Mouse (Mus musculus): ENCODE results near the gene Syn1. TPM values are rescaled to one million over a fixed set of nuclear protein-coding genes. Genes with fewer than 3 reads are reported as not detected.
A peak's percentile ranks its signal among the peaks of the same experiment; 100 is the strongest.

Gene Syn1
- 100 to 1,000 TPM; 444 to 469 TPM for total RNA-seq (2021)

GRCm38 (mm10) chrX:20920844-20921364 is at the start of gene Syn1:
Gene Syn1 (minus strand): TSS chrX:20921004.
- peak; percentile 80 to 87 for DNase-seq

GRCm38 (mm10) chrX:20961477-20962378 is 40.9 kb upstream of the Syn1 start, which contains the start of gene Uxt:
Gene Uxt (minus strand): TSS chrX:20962017.
- DNase-seq, result peak; percentile 85 to 90

DNA sequence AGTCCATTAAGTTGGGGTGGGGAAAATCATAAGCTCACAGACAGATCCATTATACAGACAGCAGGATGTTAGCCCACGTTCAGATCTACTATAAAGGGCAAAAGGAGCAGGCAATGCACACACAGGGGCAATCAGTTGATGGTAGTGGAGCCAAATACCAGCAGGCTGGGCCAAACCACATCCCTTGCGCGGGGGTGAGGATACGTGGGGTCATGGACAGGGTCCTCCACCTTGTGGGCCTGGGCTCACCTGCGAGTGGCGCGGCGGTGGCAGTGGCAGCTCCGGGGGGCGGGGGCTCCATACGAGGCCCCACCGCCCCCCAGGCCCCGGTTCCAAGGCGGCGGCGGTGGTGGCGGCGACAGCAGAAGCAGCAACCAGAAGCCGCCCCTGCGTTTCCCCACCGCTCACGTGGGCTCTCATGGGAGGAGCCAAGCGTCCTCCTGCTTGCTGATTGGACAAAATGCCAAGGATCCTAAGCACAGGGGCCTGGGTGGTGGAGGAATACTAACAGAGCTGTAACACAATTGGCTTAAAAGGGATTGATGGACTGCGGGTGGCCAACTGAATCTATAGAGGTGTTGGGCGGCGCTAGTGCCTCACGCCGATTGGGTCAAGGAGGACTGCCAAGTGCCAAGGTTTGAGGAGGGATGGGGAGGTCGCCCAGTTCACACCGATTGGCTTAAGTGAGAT is 29.5 kb upstream of the Syn1 start, which contains the start of gene Elk1:
Gene Elk1, minus strand, starts transcription at position 418 of the 690 bp plus-strand sequence.
- peak; percentile 78 to 79 for DNase-seq

DNA sequence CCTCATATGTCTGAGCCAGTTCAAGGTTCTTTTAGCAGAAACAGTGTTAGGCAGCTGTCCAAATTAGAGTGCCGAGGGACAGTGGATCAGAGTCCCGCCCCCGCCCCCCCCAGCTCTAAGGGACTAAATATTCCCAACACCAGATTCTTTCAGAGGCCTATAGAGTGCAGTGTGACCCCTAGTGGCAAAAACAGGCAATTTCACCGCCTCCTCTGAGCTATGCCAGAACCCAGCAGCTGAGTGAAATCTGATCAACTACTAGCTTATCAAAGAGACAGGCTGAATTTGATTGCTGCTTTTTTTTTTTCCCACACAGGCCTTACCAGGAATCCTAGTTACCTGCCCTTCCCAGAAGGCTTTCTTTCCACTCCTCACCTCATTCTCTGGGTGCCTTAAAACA is 25.3 kb upstream of the Syn1 start:
- DNase-seq, result peak; percentile 49 to 59

GRCm38 (mm10) chrX:20931963-20932362 is 11.2 kb upstream of the Syn1 start:
- DNase-seq, result no peak

- DNase-seq, result no peak
These were observed 10.6 kb upstream of the Syn1 start, which contains the start of gene Cfp for GRCm38 (mm10) chrX:20931364-20931763. Gene Cfp (minus strand): TSS chrX:20931555.

DNA sequence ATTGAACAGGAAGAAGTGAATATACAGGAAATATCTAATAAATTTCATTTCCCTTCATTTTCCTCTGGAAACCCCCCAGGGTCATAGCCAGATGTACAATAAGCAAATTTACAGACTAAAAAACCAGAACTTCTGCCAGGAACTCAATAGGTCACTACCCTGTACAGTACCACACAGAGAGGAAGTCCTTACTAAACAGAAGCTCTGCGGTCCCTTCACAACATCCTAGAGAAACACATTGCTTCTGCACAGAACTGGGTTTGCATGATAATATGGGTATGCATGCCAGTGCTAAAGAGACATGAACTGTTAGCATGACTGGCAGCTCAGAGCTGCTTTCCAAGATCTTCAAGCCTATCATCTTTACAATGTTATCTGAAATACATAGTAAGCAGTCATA is 9.1 kb upstream of the Syn1 start:
- DNase-seq, result no peak

DNA sequence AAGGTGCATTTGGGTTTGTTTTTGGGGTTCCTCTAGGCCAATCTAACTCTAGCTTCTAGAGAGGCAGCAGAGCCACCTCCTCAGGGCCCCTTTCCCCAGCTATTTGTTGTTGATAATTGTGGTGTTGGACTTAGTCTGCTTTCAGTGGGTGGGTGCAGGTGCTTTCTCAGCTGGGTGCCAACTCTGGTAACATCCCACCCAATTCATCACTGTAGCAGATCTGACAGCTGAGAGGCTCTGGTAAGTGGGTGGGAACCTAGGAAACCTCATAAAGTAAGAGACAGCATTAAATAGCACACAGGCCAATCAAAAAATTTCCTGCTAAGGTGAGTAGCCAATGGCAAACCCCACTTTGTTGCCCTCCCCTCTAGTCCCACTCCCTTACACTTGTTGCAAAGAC is 4.2 kb upstream of the Syn1 start:
- no peak for DNase-seq

GRCm38 (mm10) chrX:20923506-20923905 is 2.7 kb upstream of the Syn1 start:
- no peak for DNase-seq

- no peak for DNase-seq
These were observed 562 bp upstream of the Syn1 start for GRCm38 (mm10) chrX:20921366-20921765.

DNA sequence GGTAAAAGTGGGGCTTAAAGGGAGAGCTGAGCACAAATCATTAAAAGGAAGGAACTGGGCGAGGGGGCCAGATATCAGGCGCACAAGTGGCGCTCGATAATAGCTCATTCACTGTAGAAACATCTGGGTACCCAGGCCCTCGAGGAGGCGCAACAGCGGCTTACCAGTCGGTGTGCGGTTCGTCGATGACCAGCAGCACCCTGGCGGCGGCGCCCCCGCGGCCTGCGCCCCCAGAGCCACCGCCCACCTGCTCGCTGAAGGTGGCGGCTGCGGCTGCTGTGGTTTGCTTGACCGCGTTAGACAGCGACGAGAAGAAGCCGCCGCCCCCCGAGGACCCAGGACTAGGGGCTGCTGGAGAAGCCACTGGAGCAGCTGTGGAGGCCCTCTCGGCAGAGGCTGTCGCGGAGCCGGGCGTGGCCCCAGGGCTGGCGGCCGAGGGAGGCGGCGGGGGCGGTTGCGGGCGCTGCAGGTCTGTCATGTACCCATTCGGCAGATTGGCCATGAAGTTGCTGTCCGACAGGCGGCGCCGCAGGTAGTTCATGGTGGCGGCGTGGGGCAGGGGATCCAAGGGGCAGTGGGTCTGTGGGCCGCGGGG is 458 bp downstream of the Syn1 start:
- DNase-seq, result no peak

DNA sequence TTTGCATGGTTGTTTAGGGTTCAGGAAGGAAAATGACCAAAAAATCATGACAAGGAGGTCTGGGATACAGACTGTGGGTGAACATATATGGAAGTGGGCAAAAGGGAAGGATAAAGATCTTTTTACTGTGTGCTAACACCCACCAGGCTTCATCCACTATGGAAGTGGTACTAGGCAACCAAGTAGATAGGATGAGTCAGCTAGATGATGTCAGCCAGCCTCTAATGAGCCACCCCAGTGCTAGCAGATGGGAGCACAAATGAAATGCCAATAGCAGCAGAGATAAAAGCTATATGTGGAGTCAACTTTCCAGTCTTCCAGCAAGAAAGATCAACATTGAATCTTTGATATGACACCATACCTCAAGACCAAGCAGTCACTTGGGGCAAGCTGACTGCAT is 5.7 kb downstream of the Syn1 start:
- DNase-seq, result no peak

DNA sequence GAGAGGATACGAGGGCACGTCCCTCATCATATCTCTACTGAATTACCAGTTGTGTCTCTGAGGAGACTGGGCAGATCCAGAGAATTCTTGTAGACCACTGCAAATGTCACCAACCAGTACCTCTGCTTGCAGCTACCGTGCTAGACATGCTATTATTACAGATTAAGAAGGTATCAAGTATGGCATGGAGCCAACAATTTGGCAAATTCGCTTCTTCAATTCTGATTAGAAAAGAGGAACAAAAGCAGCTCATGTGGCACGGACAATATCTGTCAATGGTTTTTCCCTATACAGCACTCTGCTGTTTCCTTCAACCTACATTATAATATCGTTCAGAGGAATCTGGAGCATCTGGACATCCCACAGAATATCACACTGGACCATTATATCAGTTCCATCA is 7.1 kb downstream of the Syn1 start:
- no peak for DNase-seq

DNA sequence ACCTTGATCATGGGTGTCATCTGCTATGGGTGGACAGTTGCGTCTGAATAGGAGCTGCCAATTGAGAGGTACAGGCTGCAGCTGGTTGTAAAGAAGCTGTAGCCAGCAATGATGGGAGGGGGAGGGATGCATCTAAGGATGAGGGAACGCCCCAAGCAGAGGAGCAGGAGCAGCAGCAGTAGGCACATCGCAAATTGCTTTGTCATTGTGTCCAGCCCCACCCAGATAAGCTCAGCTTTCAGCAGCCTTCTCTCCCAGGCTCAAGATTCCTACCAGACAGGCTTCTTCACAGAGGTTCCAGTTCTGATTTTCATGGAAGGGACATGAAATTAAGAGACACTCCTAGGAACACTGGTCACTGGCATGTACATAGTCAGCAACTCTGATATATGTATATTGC is 10.7 kb downstream of the Syn1 start:
- no peak for DNase-seq

- DNase-seq, result no peak
These were observed 45.6 kb downstream of the Syn1 start for GRCm38 (mm10) chrX:20875241-20875640.

DNA sequence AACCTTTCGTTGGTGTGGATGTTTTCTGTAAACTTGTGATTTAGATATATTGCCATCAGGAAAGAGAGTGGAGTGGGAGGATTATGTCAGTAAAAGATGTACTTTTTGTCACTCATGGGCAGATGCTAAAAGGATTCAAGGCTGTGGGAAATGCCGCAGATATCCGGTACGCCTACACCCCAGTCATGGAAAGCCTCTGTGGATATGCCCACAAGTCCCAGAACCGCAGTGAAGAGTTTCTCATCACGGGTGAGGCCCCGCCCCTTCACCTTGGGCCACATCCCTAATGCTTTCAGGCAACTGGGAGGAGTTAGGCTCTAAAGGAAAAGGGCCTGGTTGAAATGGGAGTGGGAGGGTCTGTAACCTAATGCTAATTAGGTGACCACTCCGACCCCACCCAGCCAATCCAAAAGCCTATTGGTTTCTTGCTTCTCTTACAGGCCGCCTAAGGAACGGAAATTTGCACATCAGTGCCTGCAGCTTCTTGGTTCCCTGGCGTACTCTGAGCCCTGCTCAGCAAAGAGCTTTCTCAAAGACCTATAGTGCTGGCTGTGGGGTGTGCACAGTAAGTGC is 47.8 kb downstream of the Syn1 start:
- no peak for DNase-seq

GRCm38 (mm10) chrX:20869962-20870513 is 50.8 kb downstream of the Syn1 start, which contains the start of gene Timp1:
Gene Timp1 (plus strand): TSS chrX:20870166.
- DNase-seq, result no peak

DNA sequence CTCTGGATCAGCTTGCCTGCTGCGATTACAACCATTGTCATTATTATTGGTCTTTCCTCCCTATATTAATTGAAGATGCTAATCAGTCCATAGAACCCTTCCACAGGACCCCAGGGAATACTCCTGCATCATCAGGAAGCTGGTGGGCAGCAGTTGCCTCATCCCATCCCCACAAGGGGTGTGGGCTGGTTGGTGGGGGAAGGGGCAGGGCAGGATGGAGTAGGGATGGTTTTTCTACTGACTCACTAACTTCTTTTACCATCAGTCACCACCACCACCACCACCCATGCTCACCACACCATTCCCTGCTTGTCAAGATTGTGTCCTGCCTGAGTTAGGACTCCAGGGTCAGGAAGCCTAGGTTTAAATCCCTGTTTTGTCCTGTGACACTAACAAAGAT is 51.6 kb downstream of the Syn1 start:
- no peak for DNase-seq

GRCm38 (mm10) chrX:20868091-20868490 is 52.7 kb downstream of the Syn1 start:
- no peak for DNase-seq

DNA sequence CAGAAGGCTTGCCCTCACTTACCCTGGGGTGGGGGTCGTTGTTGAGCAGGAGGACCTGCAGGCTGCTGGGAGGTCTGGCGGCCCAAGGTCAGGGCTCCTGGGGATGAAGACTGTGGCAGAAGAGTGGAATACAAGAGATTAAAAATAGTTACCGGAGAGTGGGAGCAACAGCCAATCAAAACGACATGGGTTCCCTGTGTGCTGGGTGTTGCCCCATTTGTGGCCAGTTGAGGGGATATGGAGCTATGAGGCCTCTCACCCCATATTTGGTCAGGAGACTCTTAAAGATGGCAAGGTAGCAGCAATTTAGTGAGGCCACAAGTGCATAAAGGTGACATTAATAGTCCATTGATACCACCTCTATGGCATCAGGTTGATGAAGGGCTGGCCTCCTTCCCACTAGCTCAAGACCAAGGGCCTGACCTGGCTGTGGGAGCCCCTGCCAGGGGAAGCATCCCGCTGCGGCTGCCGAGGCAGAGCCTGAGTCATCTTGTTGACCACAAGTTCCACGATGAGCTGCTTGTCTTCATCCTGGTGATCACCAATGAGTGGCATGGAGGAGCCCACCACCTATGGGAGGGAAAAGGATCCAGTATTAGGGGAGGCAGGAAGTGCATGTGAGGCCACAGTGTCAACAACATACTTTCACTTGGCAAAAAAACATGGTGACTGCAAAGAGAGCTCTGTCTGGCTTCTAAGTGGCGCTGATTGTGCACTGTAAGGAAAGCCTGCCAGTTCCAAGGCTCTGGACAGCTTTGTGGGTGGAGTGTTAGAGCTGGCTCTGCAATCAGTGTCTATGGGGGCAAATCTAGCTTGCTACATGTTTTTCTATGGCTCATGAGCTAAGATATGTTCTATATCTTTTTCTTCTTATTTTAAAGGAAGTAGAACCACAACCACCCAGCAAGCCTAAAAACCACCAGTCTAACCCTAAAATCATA is 57.4 kb downstream of the Syn1 start:
- DNase-seq, result no peak
